Comparison of ENCODE assay signal across 9 mouse cellular contexts in genomic region chr2:26498694-26499093, GRCm38 (mm10). TPM values are rescaled to one million over a fixed set of nuclear protein-coding genes. Genes with fewer than 3 reads are reported as not detected.
DNase-seq lines count a peak whose midpoint lies in the region; ATAC-seq lines count a peak whose summit lies in the region.
"Had no signal": no experiment of that assay in that cellular context is flagged by ENCODE, and none has a peak within 500 bp of the region (broad histone marks: within the 10 kb centered on the region; RNA-seq: fewer than 3 reads in every experiment).

No protein-coding gene starts in this region.

- H3K9me3 ChIP-seq in intestine, embryonic 16.5 days (ENCODE audit: control insufficient read depth, low read length): no peaks in the 10 kb centered on the region
- no peaks in the 10 kb centered on the region for H3K9me3 ChIP-seq in intestine, embryonic 15.5 days
- H3K9me3 ChIP-seq in forebrain, embryonic 16.5 days (ENCODE audit: control insufficient read depth, low read length): no peaks in the 10 kb centered on the region

- H3K27ac ChIP-seq in intestine, embryonic 16.5 days (ENCODE audit: low read length): no peak overlapping the region
- no peak overlapping the region for H3K27ac ChIP-seq in intestine, embryonic 15.5 days
- peak overlapping the region; percentile 71 for H3K27ac ChIP-seq in brown adipose tissue, adult 24 weeks (replicated peaks; ENCODE audit: low read depth, low read length)
- peak overlapping the region; percentile 96 for H3K27ac ChIP-seq in forebrain, embryonic 16.5 days (ENCODE audit: low read length)
- peak overlapping the region; percentile 48 for H3K27ac ChIP-seq in macrophage

- DNase-seq in adrenal gland, adult 18-20 months (ENCODE audit: low spot score in 2 of 2): no peak
- DNase-seq in right cerebral cortex, postnatal 10 days (ENCODE audit: low spot score in 2 of 2): no peak
- DNase-seq: adrenal gland, postnatal 10 days had no signal

- WGBS in intestine, embryonic 16.5 days: 51% methylated on average over 8 of the region's 8 CpGs
- 57% methylated on average over 8 of the region's 8 CpGs for WGBS in intestine, embryonic 15.5 days
- 50% methylated on average over 8 of the region's 8 CpGs for WGBS in forebrain, embryonic 16.5 days
- 54% methylated on average over 8 of the region's 8 CpGs for WGBS in macrophage (ENCODE audit: missing documents)

- ATAC-seq in intestine, embryonic 16.5 days: no peak
- ATAC-seq in intestine, embryonic 15.5 days: no peak
- no peak for ATAC-seq in forebrain, embryonic 16.5 days
- ATAC-seq in erythroblast, adult 5-6 weeks (replicated peaks; ENCODE audit: low FRiP score, poor library complexity, severe bottlenecking): no peak

- 0 out of 2 replicates have a peak, but pooled peaks cover 2% of the 10 kb centered on the region for H3K36me3 ChIP-seq in intestine, embryonic 16.5 days (ENCODE audit: control insufficient read depth, insufficient read depth, low read length)
- H3K36me3 ChIP-seq in intestine, embryonic 15.5 days: 0 out of 2 replicates have a peak, but pooled peaks cover 2% of the 10 kb centered on the region
- no peaks in the 10 kb centered on the region for H3K36me3 ChIP-seq in forebrain, embryonic 16.5 days (ENCODE audit: control insufficient read depth, insufficient read depth)
- H3K36me3 ChIP-seq in macrophage (ENCODE audit: inconsistent target): no peaks in the 10 kb centered on the region

- H3K27me3 ChIP-seq in intestine, embryonic 16.5 days (replicated peaks; ENCODE audit: control insufficient read depth, insufficient read depth, low read length): no peaks in the 10 kb centered on the region
- no peaks in the 10 kb centered on the region for H3K27me3 ChIP-seq in intestine, embryonic 15.5 days (replicated peaks)
- no peaks in the 10 kb centered on the region for H3K27me3 ChIP-seq in forebrain, embryonic 16.5 days (replicated peaks; ENCODE audit: control insufficient read depth, insufficient read depth, low read length)

- peaks cover 76% of the 10 kb centered on the region for H3K4me1 ChIP-seq in intestine, embryonic 16.5 days (ENCODE audit: control insufficient read depth, insufficient read depth, low read length)
- H3K4me1 ChIP-seq in intestine, embryonic 15.5 days (replicated peaks): peaks cover 86% of the 10 kb centered on the region
- H3K4me1 ChIP-seq in brown adipose tissue, adult 24 weeks (ENCODE audit: control insufficient read depth, insufficient read depth, insufficient read length, low read length): peaks cover 63% of the 10 kb centered on the region
- H3K4me1 ChIP-seq in forebrain, embryonic 16.5 days (replicated peaks; ENCODE audit: control insufficient read depth, insufficient read depth, low read length): peaks cover 97% of the 10 kb centered on the region

- H3K9ac ChIP-seq in intestine, embryonic 16.5 days (ENCODE audit: low read depth, low read length): peak overlapping the region; percentile 18; the same call in 1 of the 2 replicates
- H3K9ac ChIP-seq in intestine, embryonic 15.5 days: no peak overlapping the region
- no peak overlapping the region for H3K9ac ChIP-seq in forebrain, embryonic 16.5 days (replicated peaks; ENCODE audit: low read depth, low read length)

- peaks cover 96% of the 10 kb centered on the region for H3K79me2 ChIP-seq in macrophage (ENCODE audit: inconsistent target)

- H3K4me2 ChIP-seq in intestine, embryonic 16.5 days (ENCODE audit: low read depth, low read length): no peak overlapping the region
- H3K4me2 ChIP-seq in intestine, embryonic 15.5 days (replicated peaks): no peak overlapping the region
- peak overlapping the region; percentile 70 for H3K4me2 ChIP-seq in forebrain, embryonic 16.5 days (ENCODE audit: low read length)

- H3K4me3 ChIP-seq in intestine, embryonic 16.5 days (ENCODE audit: low read length): no peak overlapping the region
- H3K4me3 ChIP-seq in intestine, embryonic 15.5 days (replicated peaks): no peak overlapping the region
- H3K4me3 ChIP-seq in brown adipose tissue, adult 24 weeks (ENCODE audit: insufficient read depth, low read depth, low read length): peak overlapping the region; percentile 14; the same call in 1 of the 2 replicates
- no peak overlapping the region for H3K4me3 ChIP-seq in forebrain, embryonic 16.5 days (replicated peaks; ENCODE audit: low read length)
- H3K4me3 ChIP-seq in macrophage (ENCODE audit: inconsistent target): no peak overlapping the region

RNA-seq across cellular contexts. Expression of gene Notch1, which starts 17.8 kb away (rescaled TPM):
- 7.4 and 8.4 TPM in 2 replicates for polyA plus RNA-seq in intestine, embryonic 16.5 days (2015; fragmentation: Nextera tagmentation; extraction: Ambion mirVana)
- polyA plus RNA-seq in intestine, embryonic 15.5 days (2015; fragmentation: Nextera tagmentation; extraction: Ambion mirVana): 11.3 and 12.2 TPM in 2 replicates
- 5.6 and 8.9 TPM in 2 replicates for polyA plus RNA-seq in brown adipose tissue, adult 24 weeks (2012; ENCODE audit: insufficient read depth, insufficient read length, missing spikeins)
- 20.2 and 23.6 TPM in 2 replicates for polyA plus RNA-seq in forebrain, embryonic 16.5 days (2015; fragmentation: Nextera tagmentation; extraction: Ambion mirVana)
- 100 to 1,000 TPM in 11 of 26 experiments, 10 to 100 TPM in 15; 44.2 to 406 (median 95.6) TPM for total RNA-seq in macrophage (2018; cell fraction: chromatin; rRNA removed)
- 10 to 100 TPM in 25 of 26 experiments, 1 to 10 TPM in 1; 7.8 to 71.2 (median 19.0) TPM for total RNA-seq in macrophage (2018; cell fraction: cytosol; rRNA removed)
- 100 to 1,000 TPM in 4 of 26 experiments, 10 to 100 TPM in 22; 40.8 to 409 (median 59.9) TPM for total RNA-seq in macrophage (2018; cell fraction: nucleus; rRNA removed)
- 7.4 to 12.5 TPM (median 11.5 TPM) in 3 replicates for polyA plus RNA-seq in macrophage (2018)
- 7.3 and 10.0 TPM in 2 replicates for total RNA-seq in erythroblast, adult 5-6 weeks (2015; ENCODE audit: low replicate concordance)
- 3.3 and 4.6 TPM in 2 replicates for total RNA-seq in erythroblast, adult 5-6 weeks (2017; ENCODE audit: low replicate concordance)
- total RNA-seq in adrenal gland, adult 18-20 months (2021): 10 to 100 TPM; 21.5 to 22.0 TPM

RNA-seq across cellular contexts. Expression of gene Sec16a, which starts 53.7 kb away (rescaled TPM):
- polyA plus RNA-seq in intestine, embryonic 16.5 days (2015; fragmentation: Nextera tagmentation; extraction: Ambion mirVana): 19.1 and 20.4 TPM in 2 replicates
- 20.2 and 24.7 TPM in 2 replicates for polyA plus RNA-seq in intestine, embryonic 15.5 days (2015; fragmentation: Nextera tagmentation; extraction: Ambion mirVana)
- 21.0 and 21.6 TPM in 2 replicates for polyA plus RNA-seq in brown adipose tissue, adult 24 weeks (2012; ENCODE audit: insufficient read depth, insufficient read length, missing spikeins)
- polyA plus RNA-seq in forebrain, embryonic 16.5 days (2015; fragmentation: Nextera tagmentation; extraction: Ambion mirVana): 21.5 and 23.1 TPM in 2 replicates
- 100 to 1,000 TPM in 17 of 26 experiments, 10 to 100 TPM in 9; 55.6 to 143 (median 105) TPM for total RNA-seq in macrophage (2018; cell fraction: chromatin; rRNA removed)
- 10 to 100 TPM; 35.0 to 58.5 (median 50.0) TPM for total RNA-seq in macrophage (2018; cell fraction: cytosol; rRNA removed)
- total RNA-seq in macrophage (2018; cell fraction: nucleus; rRNA removed): 10 to 100 TPM; 44.2 to 98.8 (median 78.8) TPM
- 37.5 to 46.9 TPM (median 42.2 TPM) in 3 replicates for polyA plus RNA-seq in macrophage (2018)
- total RNA-seq in erythroblast, adult 5-6 weeks (2015; ENCODE audit: low replicate concordance): 12.5 and 18.8 TPM in 2 replicates
- 9.3 and 14.9 TPM in 2 replicates for total RNA-seq in erythroblast, adult 5-6 weeks (2017; ENCODE audit: low replicate concordance)
- total RNA-seq in adrenal gland, adult 18-20 months (2021): 10 to 100 TPM; 52.2 to 69.1 TPM

Comparison
In these comparisons a context has a peak if more than half of its experiments do, and no peak if none do; other contexts are left out.
1. H3K27ac ChIP-seq: peak in brown adipose tissue, adult 24 weeks (single experiment), forebrain, embryonic 16.5 days (single experiment) and macrophage (single experiment); none in intestine, embryonic 16.5 days (single experiment) and intestine, embryonic 15.5 days (single experiment).